Mouse (Mus musculus): ENCODE measurements at regions not wholly inside any gene's neighbourhood (a gene's known extent, or its start where the extent isn't known, plus 50 kb on each side); places are given as distances from the start of the nearest gene placed in this dataset.

- no peak for DNase-seq (ENCODE audit: low spot score)
Measured at GRCm38 (mm10) chr4:69116353-69116752, 162.2 kb upstream of the Brinp1 start.

- DNase-seq (ENCODE audit: low spot score): no peak
Measured at GRCm38 (mm10) chr4:69105188-69105587, 151.0 kb upstream of the Brinp1 start.

GRCm38 (mm10) chr4:69095748-69096408, 141.7 kb upstream of the Brinp1 start:
- DNase-seq (ENCODE audit: low spot score): no peak

- no peak for DNase-seq (ENCODE audit: low spot score)
Measured at GRCm38 (mm10) chr4:69078085-69078484, 123.9 kb upstream of the Brinp1 start.

- no peak for DNase-seq (ENCODE audit: low spot score)
Measured at GRCm38 (mm10) chr4:69077316-69077715, 123.1 kb upstream of the Brinp1 start.

GRCm38 (mm10) chr4:69039645-69040342, 85.6 kb upstream of the Brinp1 start:
- no peak for DNase-seq (ENCODE audit: low spot score)

GRCm38 (mm10) chr4:69034166-69034565, 80.0 kb upstream of the Brinp1 start:
- DNase-seq (ENCODE audit: low spot score): peak; percentile 11

GRCm38 (mm10) chr4:69020159-69020727, 66.0 kb upstream of the Brinp1 start:
- no peak for DNase-seq (ENCODE audit: low spot score)

GRCm38 (mm10) chr4:69015396-69015795, 61.2 kb upstream of the Brinp1 start:
- no peak for DNase-seq (ENCODE audit: low spot score)

All from retina, embryonic 14.5 days (tissue).